Mouse (Mus musculus): ENCODE results near the gene Ly75. TPM values are rescaled to one million over a fixed set of nuclear protein-coding genes. Genes with fewer than 3 reads are reported as not detected.

The Ly75 gene
- total RNA-seq, 1 experiment from 2014 or later, result 4.3 TPM

DNA sequence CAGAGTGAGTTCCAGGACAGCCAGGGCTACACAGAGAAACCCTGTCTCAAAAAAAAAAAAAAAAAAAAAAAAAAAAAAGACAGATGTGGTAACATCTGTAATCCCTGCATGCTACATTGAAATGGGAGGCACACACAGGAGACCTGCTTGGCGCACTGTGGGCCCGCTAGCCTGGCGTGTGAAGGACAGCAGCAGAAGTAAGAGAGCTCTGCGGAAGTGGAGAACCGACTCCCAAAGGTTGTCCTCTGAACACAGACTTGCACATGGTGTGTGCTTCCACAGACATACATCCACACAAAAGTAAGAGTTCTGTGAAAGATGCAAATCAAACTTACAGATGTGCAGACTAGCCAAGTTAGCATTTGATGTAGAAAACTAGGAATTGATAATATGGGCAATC lies 123.9 kb downstream of the Ly75 start:
- no peak for ATAC-seq (replicated peaks; ENCODE audit: low read depth, poor library complexity, severe bottlenecking)

DNA sequence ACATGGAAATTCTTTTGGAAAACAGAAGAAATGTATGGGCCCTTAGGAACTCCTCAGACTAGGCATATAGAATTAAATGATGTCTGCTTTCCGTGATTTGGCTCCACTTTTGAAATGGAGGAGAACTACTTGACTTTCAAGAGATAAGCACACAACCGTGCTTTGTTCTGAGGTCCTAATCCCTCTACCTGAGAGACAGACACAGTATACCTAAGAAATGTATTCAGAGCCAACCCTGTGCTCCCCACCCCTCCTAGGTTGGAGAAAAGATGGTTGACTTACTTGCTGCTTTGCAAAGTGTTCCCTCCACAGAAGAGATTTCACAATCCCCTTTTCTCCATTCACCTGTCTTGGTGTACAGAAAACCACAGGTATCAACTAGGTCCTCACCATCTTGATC lies 126.4 kb downstream of the Ly75 start:
- ATAC-seq (replicated peaks; ENCODE audit: low read depth, poor library complexity, severe bottlenecking), result no peak

DNA sequence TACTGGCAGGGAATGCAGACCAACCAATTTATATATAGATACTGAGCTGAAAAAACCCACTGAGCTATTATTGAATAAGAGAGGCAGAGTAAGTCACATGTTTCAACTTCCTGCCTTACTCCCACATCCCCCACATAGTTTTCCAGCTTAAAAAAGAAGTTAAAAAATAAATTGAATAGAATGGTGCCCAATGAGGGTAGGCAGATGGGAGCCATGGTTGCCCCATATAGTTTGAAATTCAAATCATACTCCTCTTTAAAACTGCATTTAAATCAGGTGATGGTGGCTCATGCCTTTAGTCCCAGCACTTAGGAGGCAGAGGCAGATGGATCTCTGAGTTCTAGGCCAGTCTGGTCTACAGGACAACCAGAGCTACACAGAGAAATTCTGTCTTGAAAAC lies 129.6 kb downstream of the Ly75 start:
- no peak for ATAC-seq (replicated peaks; ENCODE audit: low read depth, poor library complexity, severe bottlenecking)

DNA sequence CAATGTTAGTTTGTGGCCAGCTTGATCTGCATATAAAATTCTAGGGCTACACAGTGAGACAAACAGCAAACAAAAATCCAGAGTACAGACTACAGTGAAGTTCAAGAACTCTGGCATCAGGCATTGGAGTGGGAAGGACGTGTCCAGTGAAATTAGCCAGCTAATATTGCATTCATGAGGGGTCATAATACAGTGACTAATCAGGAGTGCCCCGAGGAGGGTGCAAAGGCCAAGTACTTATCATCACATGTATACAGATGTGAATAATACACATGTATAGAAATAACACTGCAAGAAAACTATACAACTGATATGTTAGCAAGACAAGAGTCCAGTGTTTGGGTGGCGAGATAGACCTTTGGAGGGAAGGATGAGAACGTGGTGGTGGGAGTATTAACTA lies 130.3 kb downstream of the Ly75 start:
- no peak for ATAC-seq (replicated peaks; ENCODE audit: low read depth, poor library complexity, severe bottlenecking)

Other genes starting within 250 kb of the Ly75 start
- gene Baz2b, start 173.5 kb downstream of the Ly75 start, total RNA-seq (2017), result 124 and 143 TPM in 2 replicates
- gene March7, start 173.4 kb downstream of the Ly75 start, total RNA-seq (2017), result 92.8 and 139 TPM in 2 replicates
- 2.9 and 8.8 TPM in 2 replicates for gene Cd302, start 98.8 kb downstream of the Ly75 start, total RNA-seq (2017)
- gene Pla2r1, start 170.0 kb upstream of the Ly75 start, total RNA-seq (2017), result 0.18 and 0.34 TPM in 2 replicates